Mouse (Mus musculus): Measurements from ENCODE around the gene Opn1sw.

The Opn1sw gene

GRCm38 (mm10) chr6:29388052-29388518, at the start of gene Opn1sw:
Gene Opn1sw, minus strand, starts transcription at chr6:29388468.
- no peak for DNase-seq (ENCODE audit: low spot score)

- peak; percentile 38 for DNase-seq (ENCODE audit: low spot score)
These were observed 48.2 kb upstream of the Opn1sw start for GRCm38 (mm10) chr6:29436461-29436934.

- peak; percentile 32 for DNase-seq (ENCODE audit: low spot score)
These were observed 47.7 kb upstream of the Opn1sw start for GRCm38 (mm10) chr6:29435940-29436451.

GRCm38 (mm10) chr6:29434911-29435691, 46.8 kb upstream of the Opn1sw start:
- DNase-seq (ENCODE audit: low spot score) = peak; percentile 39

- DNase-seq (ENCODE audit: low spot score) = peak; percentile 36
These were observed 45.8 kb upstream of the Opn1sw start for GRCm38 (mm10) chr6:29433804-29434795.

GRCm38 (mm10) chr6:29433038-29433803, 45.0 kb upstream of the Opn1sw start, which contains the start of gene Flnc:
Gene Flnc, plus strand, starts transcription at chr6:29433256.
- peak; percentile 49 for DNase-seq (ENCODE audit: low spot score)

GRCm38 (mm10) chr6:29432676-29433037, 44.4 kb upstream of the Opn1sw start:
- no peak for DNase-seq (ENCODE audit: low spot score)

GRCm38 (mm10) chr6:29432156-29432555, 43.9 kb upstream of the Opn1sw start:
- DNase-seq (ENCODE audit: low spot score) = no peak

- no peak for DNase-seq (ENCODE audit: low spot score)
These were observed 43.2 kb upstream of the Opn1sw start for GRCm38 (mm10) chr6:29431473-29431872.

GRCm38 (mm10) chr6:29430681-29431420, 42.6 kb upstream of the Opn1sw start:
- DNase-seq (ENCODE audit: low spot score) = no peak

- DNase-seq (ENCODE audit: low spot score) = no peak
These were observed 39.9 kb upstream of the Opn1sw start for GRCm38 (mm10) chr6:29428171-29428570.

GRCm38 (mm10) chr6:29426331-29426730, 38.1 kb upstream of the Opn1sw start:
- DNase-seq (ENCODE audit: low spot score) = no peak

- DNase-seq (ENCODE audit: low spot score) = no peak
These were observed 36.9 kb upstream of the Opn1sw start for GRCm38 (mm10) chr6:29425118-29425517.

- no peak for DNase-seq (ENCODE audit: low spot score)
These were observed 32.3 kb upstream of the Opn1sw start for GRCm38 (mm10) chr6:29420596-29420995.

GRCm38 (mm10) chr6:29415446-29415845, 27.2 kb upstream of the Opn1sw start:
- no peak for DNase-seq (ENCODE audit: low spot score)

GRCm38 (mm10) chr6:29406412-29406811, 18.1 kb upstream of the Opn1sw start:
- DNase-seq (ENCODE audit: low spot score) = no peak

- no peak for DNase-seq (ENCODE audit: low spot score)
These were observed 14.6 kb upstream of the Opn1sw start for GRCm38 (mm10) chr6:29402693-29403342.

- DNase-seq (ENCODE audit: low spot score) = no peak
These were observed 11.6 kb upstream of the Opn1sw start for GRCm38 (mm10) chr6:29399851-29400250.

- no peak for DNase-seq (ENCODE audit: low spot score)
These were observed 9.3 kb upstream of the Opn1sw start for GRCm38 (mm10) chr6:29397575-29397974.

Data from ovary, postnatal 10 days (tissue).